Mouse (Mus musculus): ENCODE results near the gene Ppt2.

- no peak for TF ChIP-seq USF1 (IDR thresholded peaks at IDR 0.05; ENCODE audit: low read depth)
- no peak for TF ChIP-seq CTCF (IDR thresholded peaks at IDR 0.05; ENCODE audit: control insufficient read depth, insufficient read depth, insufficient read length)
- no peak for TF ChIP-seq CEBPB (IDR thresholded peaks at IDR 0.05; ENCODE audit: low read depth)
- no peak for TF ChIP-seq FOSL1 (IDR thresholded peaks at IDR 0.05; ENCODE audit: insufficient read depth, low read length, poor library complexity, severe bottlenecking)
Measured at GRCm38 (mm10) chr17:34662468-34662867, 34.2 kb upstream of the Ppt2 start.

Measured in C2C12 (cell line).